Mouse (Mus musculus): ENCODE results near the gene Tead4.

Tead4 gene

GRCm38 (mm10) chr6:128288681-128289080 is 11.9 kb downstream of the Tead4 start:
- no peak for DNase-seq

GRCm38 (mm10) chr6:128285792-128286430 is 14.7 kb downstream of the Tead4 start:
- no peak for DNase-seq

GRCm38 (mm10) chr6:128282126-128282525 is 18.5 kb downstream of the Tead4 start:
- DNase-seq: no peak

- no peak for DNase-seq
Observed at GRCm38 (mm10) chr6:128280472-128281145, 20.0 kb downstream of the Tead4 start.

- DNase-seq: no peak
Observed at GRCm38 (mm10) chr6:128279608-128280007, 21.0 kb downstream of the Tead4 start.

GRCm38 (mm10) chr6:128279099-128279498 is 21.5 kb downstream of the Tead4 start:
- no peak for DNase-seq

GRCm38 (mm10) chr6:128277132-128278085 is 23.2 kb downstream of the Tead4 start:
- no peak for DNase-seq

- DNase-seq: no peak
Observed at GRCm38 (mm10) chr6:128276349-128276748, 24.3 kb downstream of the Tead4 start.

GRCm38 (mm10) chr6:128275506-128276064 is 25.0 kb downstream of the Tead4 start:
- DNase-seq: no peak

- no peak for DNase-seq
Observed at GRCm38 (mm10) chr6:128273507-128273906, 27.1 kb downstream of the Tead4 start.

GRCm38 (mm10) chr6:128272754-128273153 is 27.9 kb downstream of the Tead4 start:
- no peak for DNase-seq

- no peak for DNase-seq
Observed at GRCm38 (mm10) chr6:128269850-128270249, 30.8 kb downstream of the Tead4 start.

GRCm38 (mm10) chr6:128264870-128265526 is 35.6 kb downstream of the Tead4 start:
- DNase-seq: no peak

- no peak for DNase-seq
Observed at GRCm38 (mm10) chr6:128261486-128261885, 39.1 kb downstream of the Tead4 start.

- DNase-seq: no peak
Observed at GRCm38 (mm10) chr6:128259252-128259651, 41.4 kb downstream of the Tead4 start.

- no peak for DNase-seq
Observed at GRCm38 (mm10) chr6:128255941-128256340, 44.7 kb downstream of the Tead4 start.

GRCm38 (mm10) chr6:128255292-128255691 is 45.3 kb downstream of the Tead4 start:
- DNase-seq: no peak

- DNase-seq: no peak
Observed at GRCm38 (mm10) chr6:128254551-128254950, 46.1 kb downstream of the Tead4 start.

- no peak for DNase-seq
Observed at GRCm38 (mm10) chr6:128253111-128253510, 47.5 kb downstream of the Tead4 start.

GRCm38 (mm10) chr6:128250596-128250995 is 50.0 kb downstream of the Tead4 start:
- no peak for DNase-seq

GRCm38 (mm10) chr6:128237102-128237763 is 63.4 kb downstream of the Tead4 start:
- no peak for DNase-seq

- DNase-seq: no peak
Observed at GRCm38 (mm10) chr6:128236581-128236980, 64.0 kb downstream of the Tead4 start.
